Mouse (Mus musculus): ENCODE data around the gene Ifngr2. TPM values are rescaled to one million over a fixed set of nuclear protein-coding genes. Genes with fewer than 3 reads are reported as not detected.
A peak's percentile ranks its signal among the peaks of the same experiment; 100 is the strongest.

The Ifngr2 gene
- polyA plus RNA-seq, 1 experiment from 2014 or later = 31.9 TPM

DNA sequence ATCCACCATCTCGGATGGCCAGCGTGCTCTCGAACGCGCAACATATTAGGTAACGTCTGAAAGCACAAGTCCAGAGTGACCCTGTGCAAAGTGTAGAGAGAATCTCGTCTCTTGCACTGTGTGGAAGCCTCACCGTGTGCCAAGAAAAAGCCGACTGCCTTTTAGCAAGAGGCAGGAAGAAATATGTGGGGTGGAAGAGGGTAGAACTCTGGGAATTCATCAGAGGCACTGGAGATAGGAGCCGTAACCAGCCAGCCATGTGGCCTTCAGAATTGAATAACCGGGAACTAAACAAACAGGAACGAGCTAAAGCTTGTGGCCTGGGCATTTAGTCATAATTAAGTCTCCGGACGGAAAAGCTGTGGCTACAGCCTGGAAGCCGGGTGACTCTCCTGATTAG lies 9.8 kb downstream of the Ifngr2 start:
- no peaks in the 10 kb centered on the region for H3K27me3 ChIP-seq
- peaks cover 20% of the 10 kb centered on the region; the same call in 1 of the 2 replicates for H3K36me3 ChIP-seq (replicated peaks)
- no peak overlapping the region for H3K4me2 ChIP-seq
- no peaks in the 10 kb centered on the region for H3K9me3 ChIP-seq
- H3K4me3 ChIP-seq (replicated peaks) = no peak overlapping the region
- no peak for ATAC-seq (ENCODE audit: low FRiP score)
- 87% methylated on average over 15 of the region's 15 CpGs for WGBS
- no peak overlapping the region for H3K27ac ChIP-seq
- H3K9ac ChIP-seq = no peak overlapping the region
- peaks cover 6% of the 10 kb centered on the region for H3K4me1 ChIP-seq

- Histone ChIP-seq H3K27ac (no peak overlapping the region), H3K4me1 (peaks cover 6% of the 10 kb centered on the region), H3K4me3 (replicated peaks) (no peak overlapping the region), H3K9me3 (no peaks in the 10 kb centered on the region), H3K9ac (no peak overlapping the region), H3K4me2 (no peak overlapping the region), H3K27me3 (no peaks in the 10 kb centered on the region), H3K36me3 (replicated peaks) (peaks cover 23% of the 10 kb centered on the region; the same call in 1 of the 2 replicates)
- 90% methylated on average over 7 of the region's 7 CpGs for WGBS
- no peak for ATAC-seq (ENCODE audit: low FRiP score)
These were observed 10.3 kb downstream of the Ifngr2 start for GRCm38 (mm10) chr16:91557214-91557613.

DNA sequence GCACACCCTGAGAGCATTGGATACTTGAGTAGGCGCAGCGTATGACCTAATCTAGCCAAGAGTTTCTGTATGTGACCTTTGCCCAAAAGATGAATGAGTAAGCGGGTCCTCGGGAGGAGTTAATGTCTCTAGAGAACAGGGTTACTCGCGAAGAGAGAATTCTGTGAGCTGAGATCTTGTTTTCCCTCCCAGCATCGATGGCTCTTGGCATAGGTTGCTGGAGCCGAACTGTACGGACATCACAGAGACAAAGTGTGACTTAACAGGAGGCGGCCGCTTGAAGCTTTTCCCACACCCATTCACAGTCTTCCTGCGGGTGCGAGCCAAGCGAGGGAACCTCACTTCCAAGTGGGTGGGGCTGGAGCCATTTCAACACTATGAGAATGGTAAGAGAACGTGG lies 10.8 kb downstream of the Ifngr2 start:
- no peak for ATAC-seq (ENCODE audit: low FRiP score)
- Histone ChIP-seq H3K9ac (no peak overlapping the region), H3K4me1 (peaks cover 6% of the 10 kb centered on the region), H3K9me3 (no peaks in the 10 kb centered on the region), H3K4me2 (no peak overlapping the region), H3K27ac (no peak overlapping the region), H3K27me3 (no peaks in the 10 kb centered on the region), H3K4me3 (replicated peaks) (no peak overlapping the region), H3K36me3 (replicated peaks) (peaks cover 24% of the 10 kb centered on the region; the same call in 1 of the 2 replicates)
- WGBS = 94% methylated on average over 15 of the region's 15 CpGs

GRCm38 (mm10) chr16:91561099-91561498 lies 14.2 kb downstream of the Ifngr2 start:
- Histone ChIP-seq H3K4me2 (peak overlapping the region; percentile 26; the same call in 1 of the 2 replicates), H3K27ac (no peak overlapping the region), H3K9ac (no peak overlapping the region), H3K36me3 (replicated peaks) (peaks cover 30% of the 10 kb centered on the region), H3K4me3 (replicated peaks) (no peak overlapping the region), H3K9me3 (no peaks in the 10 kb centered on the region), H3K4me1 (no peaks in the 10 kb centered on the region), H3K27me3 (no peaks in the 10 kb centered on the region)
- 53% methylated on average over 9 of the region's 9 CpGs for WGBS
- no peak for ATAC-seq (ENCODE audit: low FRiP score)

- H3K4me3 ChIP-seq (replicated peaks) = no peak overlapping the region
- H3K9me3 ChIP-seq = no peaks in the 10 kb centered on the region
- no peak for ATAC-seq (ENCODE audit: low FRiP score)
- no peak overlapping the region for H3K9ac ChIP-seq
- H3K4me1 ChIP-seq = no peaks in the 10 kb centered on the region
- peak overlapping the region; percentile 26 for H3K4me2 ChIP-seq
- H3K36me3 ChIP-seq (replicated peaks) = peaks cover 30% of the 10 kb centered on the region
- WGBS = 72% methylated on average over 38 of the region's 38 CpGs
- no peak overlapping the region for H3K27ac ChIP-seq
- H3K27me3 ChIP-seq = no peaks in the 10 kb centered on the region
These were observed 14.9 kb downstream of the Ifngr2 start for GRCm38 (mm10) chr16:91561541-91562457.

- WGBS = 86% methylated on average over 4 of the region's 4 CpGs
- ATAC-seq (ENCODE audit: low FRiP score) = no peak
- H3K4me3 ChIP-seq (replicated peaks) = no peak overlapping the region
- no peaks in the 10 kb centered on the region for H3K4me1 ChIP-seq
- no peak overlapping the region for H3K9ac ChIP-seq
- no peak overlapping the region for H3K27ac ChIP-seq
- H3K36me3 ChIP-seq (replicated peaks) = peaks cover 17% of the 10 kb centered on the region
- no peak overlapping the region for H3K4me2 ChIP-seq
- H3K9me3 ChIP-seq = no peaks in the 10 kb centered on the region
- H3K27me3 ChIP-seq = no peaks in the 10 kb centered on the region
These were observed 17.9 kb downstream of the Ifngr2 start for GRCm38 (mm10) chr16:91564580-91565291.

GRCm38 (mm10) chr16:91565292-91565951 lies 18.6 kb downstream of the Ifngr2 start:
- no peak overlapping the region for H3K9ac ChIP-seq
- no peak overlapping the region for H3K4me3 ChIP-seq (replicated peaks)
- ATAC-seq (ENCODE audit: low FRiP score) = no peak
- H3K36me3 ChIP-seq (replicated peaks) = peaks cover 17% of the 10 kb centered on the region
- no peaks in the 10 kb centered on the region for H3K9me3 ChIP-seq
- 72% methylated on average over 9 of the region's 9 CpGs for WGBS
- H3K27me3 ChIP-seq = no peaks in the 10 kb centered on the region
- no peak overlapping the region for H3K4me2 ChIP-seq
- no peaks in the 10 kb centered on the region for H3K4me1 ChIP-seq
- H3K27ac ChIP-seq = no peak overlapping the region

GRCm38 (mm10) chr16:91566002-91566401 lies 19.1 kb downstream of the Ifngr2 start:
- Histone ChIP-seq H3K4me2 (no peak overlapping the region), H3K27me3 (no peaks in the 10 kb centered on the region), H3K36me3 (replicated peaks) (peaks cover 17% of the 10 kb centered on the region), H3K4me1 (no peaks in the 10 kb centered on the region), H3K9ac (no peak overlapping the region), H3K27ac (no peak overlapping the region), H3K9me3 (no peaks in the 10 kb centered on the region), H3K4me3 (replicated peaks) (no peak overlapping the region)
- no peak for ATAC-seq (ENCODE audit: low FRiP score)
- 91% methylated on average over 7 of the region's 7 CpGs for WGBS

DNA sequence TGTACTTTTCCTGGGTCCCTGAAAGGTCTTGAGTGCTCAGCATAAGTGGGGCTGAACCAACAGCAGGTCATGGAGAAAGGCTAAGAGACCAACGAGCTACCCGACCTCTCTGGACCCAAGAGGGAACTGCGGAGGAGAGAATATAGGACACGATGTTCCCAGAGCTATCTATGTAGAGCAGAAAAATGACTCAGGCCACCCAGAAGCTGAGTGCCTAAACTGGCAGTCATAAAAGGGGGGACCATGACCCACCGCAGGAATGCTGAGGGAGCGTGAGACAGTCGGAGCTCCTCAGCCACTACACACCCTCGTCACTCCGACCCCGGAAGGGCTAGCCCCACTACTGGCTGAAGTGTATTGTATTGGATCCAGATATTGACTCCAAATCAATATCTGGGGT lies 22.1 kb downstream of the Ifngr2 start:
- H3K4me1 ChIP-seq = no peaks in the 10 kb centered on the region
- no peaks in the 10 kb centered on the region for H3K9me3 ChIP-seq
- no peak overlapping the region for H3K9ac ChIP-seq
- ATAC-seq (ENCODE audit: low FRiP score) = no peak
- H3K27me3 ChIP-seq = no peaks in the 10 kb centered on the region
- no peak overlapping the region for H3K4me2 ChIP-seq
- no peak overlapping the region for H3K27ac ChIP-seq
- no peak overlapping the region for H3K4me3 ChIP-seq (replicated peaks)
- peaks cover 4% of the 10 kb centered on the region; the same call in 1 of the 2 replicates for H3K36me3 ChIP-seq (replicated peaks)
- 87% methylated on average over 10 of the region's 10 CpGs for WGBS

GRCm38 (mm10) chr16:91571105-91571504 lies 24.2 kb downstream of the Ifngr2 start:
- Histone ChIP-seq H3K4me1 (no peaks in the 10 kb centered on the region), H3K4me2 (no peak overlapping the region), H3K27ac (no peak overlapping the region), H3K9me3 (no peaks in the 10 kb centered on the region), H3K9ac (no peak overlapping the region), H3K27me3 (no peaks in the 10 kb centered on the region), H3K4me3 (replicated peaks) (no peak overlapping the region), H3K36me3 (replicated peaks) (peaks cover 9% of the 10 kb centered on the region)
- no peak for ATAC-seq (ENCODE audit: low FRiP score)
- 78% methylated on average over 3 of the region's 3 CpGs for WGBS

DNA sequence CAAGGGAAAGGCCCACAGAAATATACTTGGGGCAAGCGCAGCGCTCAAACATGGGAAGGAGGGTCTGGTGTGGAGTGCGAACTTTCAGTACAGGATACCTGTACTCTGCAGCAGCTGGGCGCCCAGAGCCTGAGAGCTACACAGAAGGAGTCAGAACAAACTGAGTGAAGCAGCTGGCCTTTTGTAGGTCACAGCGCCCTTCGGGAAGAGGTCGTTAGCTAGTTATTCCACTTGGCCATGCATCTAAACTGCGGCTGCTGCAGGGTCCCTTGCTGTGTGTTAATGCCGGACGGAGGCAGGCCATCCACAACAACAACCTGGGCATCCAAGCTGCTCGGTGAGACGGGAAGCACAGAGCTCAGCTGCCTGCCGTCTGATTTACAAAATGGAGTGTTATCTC lies 28.3 kb downstream of the Ifngr2 start:
- Histone ChIP-seq H3K36me3 (replicated peaks) (peaks cover 9% of the 10 kb centered on the region), H3K4me2 (no peak overlapping the region), H3K27me3 (no peaks in the 10 kb centered on the region), H3K9ac (no peak overlapping the region), H3K9me3 (no peaks in the 10 kb centered on the region), H3K4me1 (no peaks in the 10 kb centered on the region), H3K4me3 (replicated peaks) (no peak overlapping the region), H3K27ac (0 out of 2 replicates have a peak overlapping the region, but pooled peaks have one; percentile 13)
- 57% methylated on average over 13 of the region's 13 CpGs for WGBS
- ATAC-seq (ENCODE audit: low FRiP score) = no peak

Data from forebrain, embryonic 12.5 days (tissue).